Mouse (Mus musculus) forebrain, embryonic 16.5 days (tissue): ENCODE measurements around the gene Coq5. TPM values are rescaled to one million over a fixed set of nuclear protein-coding genes. Genes with fewer than 3 reads are reported as not detected.

ENCODE experiments used
- ATAC-seq: fragments of 200-750 bp; cut with Nextera tagmentation; 2 replicates; pipeline ENCODE4 v1.8.0; 2017; ENCODE audit warnings: mild to moderate bottlenecking, moderate library complexity
- H3K27ac ChIP-seq: fragments of 300-500 bp; sonication (generic); 2 replicates; pipeline ENCODE4 v1.5.1; 2014; ENCODE audit warnings: low read length, control low read depth
- H3K27me3 ChIP-seq: fragments of 300-500 bp; sonication (generic); replicated peaks from 2 replicates; pipeline ENCODE4 v1.6.1; 2014; ENCODE audit warnings: low read length; ENCODE audit not compliant: control insufficient read depth, insufficient read depth
- H3K36me3 ChIP-seq: fragments of 300-500 bp; sonication (generic); 2 replicates; pipeline ENCODE4 v1.6.1; 2014; ENCODE audit not compliant: control insufficient read depth, insufficient read depth
- H3K4me1 ChIP-seq: fragments of 300-500 bp; sonication (generic); replicated peaks from 2 replicates; pipeline ENCODE4 v1.6.1; 2014; ENCODE audit warnings: low read length; ENCODE audit not compliant: control insufficient read depth, insufficient read depth
- H3K4me2 ChIP-seq: fragments of 300-500 bp; sonication (generic); 2 replicates; pipeline ENCODE4 v1.6.1; 2014; ENCODE audit warnings: mild to moderate bottlenecking, low read length, control low read depth
- H3K4me3 ChIP-seq: fragments of 300-500 bp; sonication (generic); replicated peaks from 2 replicates; pipeline ENCODE4 v1.5.1; 2014; ENCODE audit warnings: mild to moderate bottlenecking, low read length, control low read depth
- H3K9ac ChIP-seq: fragments of 300-500 bp; sonication (generic); replicated peaks from 2 replicates; pipeline ENCODE4 v1.6.1; 2014; ENCODE audit warnings: low read depth, low read length, control low read depth
- H3K9me3 ChIP-seq: fragments of 300-500 bp; sonication (generic); 2 replicates; pipeline ENCODE4 v1.6.1; 2016; ENCODE audit warnings: low read length; ENCODE audit not compliant: control insufficient read depth
- WGBS: fragments of 180-500 bp; shearing (Covaris S2); extraction: QIAGEN DNeasy Blood & Tissue Kit; methylation state at CpG from one replicate; pipeline ENCODE4 v1.1.7; 2014; 5-methylcytosine and 5-hydroxymethylcytosine counted together
- polyA plus RNA-seq: library from polyadenylated mRNA; unstranded; fragments of >200 nt; fragmentation: Nextera tagmentation; extraction: Ambion mirVana; gene quantifications from 2 replicates; pipeline ENCODE4 v1.2.1, GENCODE M21; 2015

Coq5 gene
- polyA plus RNA-seq, result 62.9 and 64.3 TPM in 2 replicates

DNA sequence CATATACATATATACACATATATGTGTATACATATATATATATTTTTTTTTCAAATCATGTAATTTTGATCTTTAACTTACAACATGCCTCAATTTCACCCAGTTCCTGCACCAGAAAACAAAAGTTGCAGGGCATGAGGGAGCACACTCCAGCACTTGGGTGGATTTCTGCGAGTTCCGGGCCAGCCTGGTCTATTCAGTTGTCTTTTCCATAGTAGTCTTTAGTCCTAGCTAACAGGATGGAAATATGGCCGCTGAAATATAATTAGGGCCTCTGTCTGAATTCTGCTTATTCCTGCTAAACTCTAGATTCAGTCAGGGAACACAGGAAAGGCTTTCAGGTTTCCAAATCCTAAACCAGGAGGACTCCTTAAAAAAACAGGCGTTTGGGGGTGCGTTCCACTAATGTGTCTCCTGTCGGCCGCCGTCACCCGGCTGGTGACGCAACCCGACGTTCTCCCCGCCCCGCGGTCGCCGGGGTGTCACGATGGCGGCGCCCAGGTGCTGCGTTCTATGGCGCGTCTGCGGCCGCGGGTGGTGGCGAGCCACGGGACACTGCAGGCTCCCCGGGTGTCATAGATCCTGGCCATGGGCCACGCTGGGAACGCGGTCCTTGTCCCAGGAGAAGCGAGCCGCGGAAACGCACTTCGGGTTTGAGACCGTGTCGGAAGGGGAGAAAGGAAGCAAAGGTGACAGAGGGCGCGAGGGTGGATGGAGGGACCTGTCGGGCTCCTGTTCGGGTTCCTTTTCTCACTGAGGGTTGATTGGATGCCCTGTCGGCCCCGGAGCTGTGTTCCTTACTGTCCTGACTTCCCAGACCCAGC is at the start of gene Coq5:
Gene Coq5 (plus strand): TSS at position 441 of the 824 bp plus-strand sequence.
- WGBS, result 3% methylated on average over 45 of the region's 45 CpGs

DNA sequence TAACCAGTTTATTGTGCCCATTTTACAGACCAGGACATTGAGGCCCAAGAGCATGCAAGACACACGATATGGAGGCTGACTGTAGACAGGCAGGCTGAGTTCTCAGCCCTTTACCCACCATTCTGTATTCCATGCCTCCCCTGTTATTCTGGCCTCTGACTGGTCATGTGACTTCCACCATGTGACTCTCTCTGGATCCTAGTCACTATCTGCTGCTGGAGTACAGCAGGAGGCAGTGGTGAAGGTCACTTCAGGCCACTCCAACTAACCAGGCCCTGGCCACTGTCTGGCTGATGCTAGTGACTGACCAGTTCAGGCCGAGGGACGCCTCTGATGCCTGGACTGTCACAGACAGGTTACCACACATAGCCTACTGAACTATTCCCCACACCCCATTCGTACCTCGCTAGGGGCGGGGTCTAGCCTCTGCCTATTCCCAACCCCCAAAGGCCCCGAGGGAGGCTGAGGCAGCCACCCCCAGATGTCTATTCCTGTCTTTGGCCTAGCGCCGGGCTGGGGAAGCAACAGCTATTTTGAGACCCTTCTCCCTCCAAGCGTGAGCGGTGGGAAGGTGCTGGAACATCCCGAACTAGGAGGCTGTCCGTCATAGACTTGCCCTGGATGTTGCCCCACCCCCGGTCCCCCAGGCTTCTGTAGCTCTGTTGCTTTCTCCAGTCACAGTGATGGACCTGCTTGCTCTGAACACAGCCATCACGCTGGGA is 48.5 kb upstream of the Coq5 start:
- no peaks in the 10 kb centered on the region for H3K36me3 ChIP-seq
- 56% methylated on average over 15 of the region's 15 CpGs for WGBS
- peaks cover 11% of the 10 kb centered on the region for H3K4me1 ChIP-seq
- ATAC-seq, result no peak
- H3K4me3 ChIP-seq, result no peak overlapping the region
- H3K27ac ChIP-seq, result no peak overlapping the region
- H3K4me2 ChIP-seq, result no peak overlapping the region
- H3K27me3 ChIP-seq, result no peaks in the 10 kb centered on the region; the same call in 1 of the 2 replicates
- H3K9me3 ChIP-seq, result no peaks in the 10 kb centered on the region
- H3K9ac ChIP-seq, result no peak overlapping the region

More for the DNA sequence above, at the start of gene Coq5:
- Histone ChIP-seq H3K36me3 (peaks cover 9% of the 10 kb centered on the region), H3K27ac (peak within 1 kb of the TSS; percentile 70), H3K9ac (peak within 1 kb of the TSS; percentile 67), H3K9me3 (no peaks in the 10 kb centered on the region), H3K4me2 (peak within 1 kb of the TSS; percentile 92), H3K4me1 (peaks cover 6% of the 10 kb centered on the region), H3K4me3 (peak within 1 kb of the TSS; percentile 95), H3K27me3 (no peaks in the 10 kb centered on the region)
- ATAC-seq, result peak; percentile 90

- no peaks in the 10 kb centered on the region for H3K36me3 ChIP-seq
- WGBS, result 39% methylated on average over 16 of the region's 16 CpGs
- H3K9ac ChIP-seq, result no peak overlapping the region
- no peaks in the 10 kb centered on the region for H3K9me3 ChIP-seq
- H3K27ac ChIP-seq, result no peak overlapping the region
- H3K4me3 ChIP-seq, result no peak overlapping the region
- no peak overlapping the region for H3K4me2 ChIP-seq
- H3K27me3 ChIP-seq, result no peaks in the 10 kb centered on the region; the same call in 1 of the 2 replicates
- peaks cover 13% of the 10 kb centered on the region for H3K4me1 ChIP-seq
- ATAC-seq, result no peak
These were observed 47.8 kb upstream of the Coq5 start for GRCm38 (mm10) chr5:115231552-115232120.

DNA sequence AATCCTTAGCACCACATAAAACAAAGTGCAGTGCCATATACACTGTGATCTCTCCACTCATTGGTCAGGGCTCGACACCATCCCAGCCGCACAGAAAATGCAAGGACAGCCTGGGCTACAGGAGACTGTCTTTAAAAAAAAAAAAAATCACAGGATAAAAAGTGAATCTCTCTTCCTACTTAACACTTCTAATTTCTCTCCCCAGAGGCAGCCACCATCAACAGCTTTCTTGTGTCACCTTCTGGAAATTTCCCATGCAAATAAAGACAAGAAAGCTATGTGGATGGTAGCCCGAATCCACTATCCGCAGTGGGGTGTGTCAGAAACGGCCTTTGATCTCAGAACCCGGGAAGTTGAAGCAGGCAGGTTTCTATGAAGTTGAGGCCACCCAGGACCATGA is 47.0 kb upstream of the Coq5 start:
- no peaks in the 10 kb centered on the region for H3K9me3 ChIP-seq
- WGBS, result 71% methylated on average over 6 of the region's 6 CpGs
- H3K27ac ChIP-seq, result no peak overlapping the region
- H3K9ac ChIP-seq, result no peak overlapping the region
- H3K36me3 ChIP-seq, result no peaks in the 10 kb centered on the region
- H3K4me3 ChIP-seq, result no peak overlapping the region
- ATAC-seq, result no peak
- H3K4me2 ChIP-seq, result no peak overlapping the region
- peaks cover 14% of the 10 kb centered on the region for H3K4me1 ChIP-seq
- no peaks in the 10 kb centered on the region; the same call in 1 of the 2 replicates for H3K27me3 ChIP-seq

- no peak for ATAC-seq
- no peak overlapping the region for H3K9ac ChIP-seq
These were observed 46.3 kb upstream of the Coq5 start for GRCm38 (mm10) chr5:115233031-115233780.

DNA sequence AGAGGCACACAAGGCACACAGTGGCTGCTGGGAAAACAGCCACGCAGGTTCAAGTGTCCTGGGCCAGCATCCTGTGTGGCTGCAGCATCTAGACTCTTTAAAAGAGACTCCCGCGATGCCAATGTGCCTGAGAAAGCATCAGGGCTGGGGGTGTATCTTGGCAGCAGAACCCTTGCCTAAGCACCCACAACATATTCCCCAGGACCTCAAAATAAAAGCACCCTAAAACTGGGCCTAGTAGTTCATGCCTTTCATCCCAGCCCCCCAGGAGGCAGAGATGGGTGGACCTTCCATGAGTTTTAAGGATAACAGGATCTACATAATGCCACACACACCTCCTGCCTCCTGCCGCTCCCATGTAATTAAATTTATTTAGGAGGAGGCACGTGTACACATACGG is 44.9 kb upstream of the Coq5 start:
- H3K4me3 ChIP-seq, result no peak overlapping the region
- H3K36me3 ChIP-seq, result no peaks in the 10 kb centered on the region
- no peak overlapping the region for H3K4me2 ChIP-seq
- no peaks in the 10 kb centered on the region for H3K9me3 ChIP-seq
- H3K9ac ChIP-seq, result no peak overlapping the region
- H3K4me1 ChIP-seq, result peaks cover 23% of the 10 kb centered on the region
- WGBS, result 43% methylated on average over 6 of the region's 6 CpGs
- H3K27ac ChIP-seq, result no peak overlapping the region
- no peak for ATAC-seq
- H3K27me3 ChIP-seq, result no peaks in the 10 kb centered on the region; the same call in 1 of the 2 replicates

More at GRCm38 (mm10) chr5:115233031-115233780, 46.3 kb upstream of the Coq5 start:
- WGBS, result 88% methylated on average over 14 of the region's 14 CpGs
- Histone ChIP-seq H3K9me3 (no peaks in the 10 kb centered on the region), H3K4me1 (peaks cover 16% of the 10 kb centered on the region), H3K27ac (no peak overlapping the region), H3K4me3 (no peak overlapping the region), H3K4me2 (no peak overlapping the region), H3K36me3 (no peaks in the 10 kb centered on the region), H3K27me3 (no peaks in the 10 kb centered on the region; the same call in 1 of the 2 replicates)

DNA sequence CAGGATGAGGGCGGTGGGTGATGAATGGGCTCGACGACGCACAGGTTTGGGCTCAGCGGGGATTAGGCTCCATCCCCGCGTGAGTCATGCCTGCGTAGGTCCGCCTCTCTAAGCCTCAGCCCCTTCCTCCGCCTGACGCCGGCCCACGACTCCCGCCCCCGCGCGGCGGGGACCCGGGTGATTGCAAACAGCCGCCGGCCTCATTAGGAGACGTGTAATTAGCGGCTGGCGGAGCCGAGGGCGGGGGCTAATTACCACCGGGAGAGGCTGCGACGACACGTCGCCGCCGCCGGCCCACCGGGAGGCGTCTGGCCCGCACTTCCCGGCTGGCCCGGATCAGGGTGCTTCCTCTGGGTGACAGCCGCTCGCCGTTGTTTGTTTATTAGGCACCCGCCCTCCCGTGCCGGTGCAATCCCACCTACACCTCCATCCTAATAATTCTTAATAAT is 44.1 kb upstream of the Coq5 start:
- peak; percentile 71 for ATAC-seq
- Histone ChIP-seq H3K4me3 (peak overlapping the region; percentile 60), H3K9ac (peak overlapping the region; percentile 73), H3K9me3 (no peaks in the 10 kb centered on the region), H3K27ac (peak overlapping the region; percentile 74), H3K4me1 (peaks cover 23% of the 10 kb centered on the region), H3K27me3 (no peaks in the 10 kb centered on the region; the same call in 1 of the 2 replicates), H3K4me2 (peak overlapping the region; percentile 78), H3K36me3 (peaks cover 4% of the 10 kb centered on the region)
- WGBS, result under 1% methylated on average over 45 of the region's 45 CpGs

DNA sequence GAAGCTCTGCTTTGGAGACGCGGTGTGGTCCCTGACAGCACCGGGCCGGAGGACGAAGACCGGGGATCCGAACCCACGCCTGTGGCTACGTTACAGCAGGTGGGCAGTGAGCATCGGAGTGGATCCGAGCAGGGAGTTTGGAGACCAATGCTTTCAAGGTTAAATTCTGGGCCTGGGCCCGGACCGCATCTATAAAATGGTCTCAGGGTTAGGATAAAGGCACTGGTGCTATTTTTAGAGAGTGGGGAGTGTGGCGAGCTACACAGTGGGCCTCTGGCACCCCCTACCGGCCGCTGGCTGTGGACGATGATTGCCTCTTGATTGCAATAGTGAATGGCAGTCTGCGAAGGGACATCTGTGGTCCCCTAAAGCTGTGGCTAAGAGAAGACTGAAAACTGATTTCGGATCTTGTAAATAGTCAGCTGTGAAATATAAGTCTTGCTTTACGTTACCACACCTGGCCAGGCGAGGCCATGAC is 43.6 kb upstream of the Coq5 start, which contains the start of gene Pop5:
Gene Pop5 (plus strand): TSS at position 51 of the 478 bp plus-strand sequence.
- no peaks in the 10 kb centered on the region for H3K9me3 ChIP-seq
- WGBS, result under 1% methylated on average over 21 of the region's 21 CpGs
- H3K4me1 ChIP-seq, result peaks cover 23% of the 10 kb centered on the region
- H3K27ac ChIP-seq, result peak within 1 kb of the TSS; percentile 74
- peak within 1 kb of the TSS; percentile 73 for H3K9ac ChIP-seq
- peaks cover 9% of the 10 kb centered on the region for H3K36me3 ChIP-seq
- ATAC-seq, result peak; percentile 75
- H3K27me3 ChIP-seq, result no peaks in the 10 kb centered on the region; the same call in 1 of the 2 replicates
- peak within 1 kb of the TSS; percentile 78 for H3K4me2 ChIP-seq
- peak within 1 kb of the TSS; percentile 60 for H3K4me3 ChIP-seq
